Mouse (Mus musculus): ENCODE results near the gene Ubac2.
"Not testable (repeated sequence)": the region's sequence is repeated elsewhere in the genome, so short reads cannot be mapped to it uniquely, and the experiment has no call there.

Gene Ubac2

GRCm38 (mm10) chr14:122041413-122041825 is 163.0 kb downstream of the Ubac2 start:
- DNase-seq (ENCODE audit: low read depth, low spot score) = no peak

GRCm38 (mm10) chr14:122042142-122042694 is 163.8 kb downstream of the Ubac2 start:
- no peak for DNase-seq (ENCODE audit: low read depth, low spot score)

GRCm38 (mm10) chr14:122047784-122048183 is 169.4 kb downstream of the Ubac2 start:
- no peak for DNase-seq (ENCODE audit: low read depth, low spot score)

- no peak for DNase-seq (ENCODE audit: low read depth, low spot score)
Measured at GRCm38 (mm10) chr14:122048816-122049215, 170.4 kb downstream of the Ubac2 start.

GRCm38 (mm10) chr14:122052896-122053635 is 174.6 kb downstream of the Ubac2 start:
- no peak for DNase-seq (ENCODE audit: low read depth, low spot score)

- no peak for DNase-seq (ENCODE audit: low read depth, low spot score)
Measured at GRCm38 (mm10) chr14:122056871-122057270, 178.5 kb downstream of the Ubac2 start.

- no peak for DNase-seq (ENCODE audit: low read depth, low spot score)
Measured at GRCm38 (mm10) chr14:122057941-122058346, 179.5 kb downstream of the Ubac2 start.

- peak; percentile 56 for DNase-seq (ENCODE audit: low read depth, low spot score)
Measured at GRCm38 (mm10) chr14:122060642-122061041, 182.2 kb downstream of the Ubac2 start.

- no peak for DNase-seq (ENCODE audit: low read depth, low spot score)
Measured at GRCm38 (mm10) chr14:122061376-122061775, 183.0 kb downstream of the Ubac2 start.

- DNase-seq (ENCODE audit: low read depth, low spot score) = no peak
Measured at GRCm38 (mm10) chr14:122062411-122063090, 184.1 kb downstream of the Ubac2 start.

- no peak for DNase-seq (ENCODE audit: low read depth, low spot score)
Measured at GRCm38 (mm10) chr14:122063599-122063998, 185.2 kb downstream of the Ubac2 start.

- DNase-seq (ENCODE audit: low read depth, low spot score) = peak; percentile 28
Measured at GRCm38 (mm10) chr14:122064519-122064918, 186.1 kb downstream of the Ubac2 start.

- no peak for DNase-seq (ENCODE audit: low read depth, low spot score)
Measured at GRCm38 (mm10) chr14:122066243-122066642, 187.8 kb downstream of the Ubac2 start.

- not testable (repeated sequence) for DNase-seq (ENCODE audit: low read depth, low spot score)
Measured at GRCm38 (mm10) chr14:122068036-122068435, 189.6 kb downstream of the Ubac2 start.

- no peak for DNase-seq (ENCODE audit: low read depth, low spot score)
Measured at GRCm38 (mm10) chr14:122068801-122069695, 190.6 kb downstream of the Ubac2 start.

- DNase-seq (ENCODE audit: low read depth, low spot score) = no peak
Measured at GRCm38 (mm10) chr14:122069948-122070347, 191.5 kb downstream of the Ubac2 start.
